Mouse (Mus musculus): ENCODE results near the gene Gpatch4. TPM values are rescaled to one million over a fixed set of nuclear protein-coding genes. Genes with fewer than 3 reads are reported as not detected.

Gpatch4 gene
- polyA plus RNA-seq, 1 experiment from 2014 or later: 23.9 TPM

DNA sequence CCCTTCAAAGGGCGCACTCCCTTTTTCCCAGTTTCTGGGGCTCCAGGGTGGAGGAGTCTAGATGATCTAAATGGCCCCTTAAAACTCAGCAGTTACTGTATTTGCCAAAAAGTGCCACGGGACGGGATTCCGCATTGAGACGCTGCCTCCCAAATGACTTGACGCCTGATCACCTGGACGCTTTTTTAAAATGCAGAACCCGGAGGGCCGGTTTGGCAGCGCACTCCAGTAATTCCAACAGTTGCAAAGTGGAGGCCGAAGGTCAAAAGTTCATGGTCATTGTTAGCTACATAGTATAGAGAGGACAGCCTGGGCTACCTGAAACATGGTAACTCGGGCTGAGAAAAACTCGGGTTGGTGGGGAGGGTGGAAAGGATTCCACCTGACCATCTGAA, 39.3 kb downstream of the Gpatch4 start:
- peaks cover 6% of the 10 kb centered on the region; the same call in 1 of the 2 replicates for H3K36me3 ChIP-seq (ENCODE audit: control insufficient read depth, insufficient read depth, low read length)
- peak overlapping the region; percentile 78 for H3K4me3 ChIP-seq (ENCODE audit: low read depth, low read length)
- peak overlapping the region; percentile 79 for H3K9ac ChIP-seq (ENCODE audit: low read depth, low read length)
- 3% methylated on average over 13 of the region's 13 CpGs for WGBS (ENCODE audit: insufficient replicate concordance)
- no peaks in the 10 kb centered on the region for H3K9me3 ChIP-seq (replicated peaks; ENCODE audit: control insufficient read depth, low read length)
- ATAC-seq (replicated peaks; ENCODE audit: insufficient number of reproducible peaks, low FRiP score, low TSS enrichment): no peak
- peaks cover 11% of the 10 kb centered on the region for H3K4me1 ChIP-seq (ENCODE audit: control insufficient read depth, insufficient read depth, low read length)
- H3K27me3 ChIP-seq (ENCODE audit: control insufficient read depth, insufficient read depth, low read length): peaks cover 3% of the 10 kb centered on the region; the same call in 1 of the 2 replicates
- H3K27ac ChIP-seq (ENCODE audit: low read depth, low read length): 0 out of 2 replicates have a peak overlapping the region, but pooled peaks have one; percentile 15
- H3K4me2 ChIP-seq: peak overlapping the region; percentile 72

DNA sequence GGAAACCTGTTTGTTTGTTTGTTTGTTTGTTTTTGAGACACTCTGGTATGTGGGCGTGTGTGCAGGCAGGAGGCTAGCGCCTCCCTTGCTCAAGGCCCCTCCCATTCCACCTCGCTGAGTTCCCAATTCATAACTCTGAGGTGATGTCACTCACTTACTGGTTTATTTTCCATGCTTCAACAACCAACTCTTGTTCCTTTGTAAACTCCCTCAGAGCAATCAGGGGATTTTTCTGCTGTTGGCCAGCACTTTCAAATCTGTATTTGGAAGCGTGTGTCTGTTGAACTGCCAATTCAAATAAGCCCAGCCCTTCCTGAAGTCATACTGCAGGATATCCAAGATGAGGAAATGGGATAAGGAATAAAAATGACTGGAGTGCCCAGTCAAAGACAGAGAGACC, 39.8 kb downstream of the Gpatch4 start:
- H3K27ac ChIP-seq (ENCODE audit: low read depth, low read length): peak overlapping the region; percentile 7; the same call in 1 of the 2 replicates
- H3K4me2 ChIP-seq: peak overlapping the region; percentile 72
- H3K4me3 ChIP-seq (ENCODE audit: low read depth, low read length): peak overlapping the region; percentile 78
- peaks cover 11% of the 10 kb centered on the region for H3K4me1 ChIP-seq (ENCODE audit: control insufficient read depth, insufficient read depth, low read length)
- H3K27me3 ChIP-seq (ENCODE audit: control insufficient read depth, insufficient read depth, low read length): peaks cover 3% of the 10 kb centered on the region; the same call in 1 of the 2 replicates
- peak overlapping the region; percentile 79 for H3K9ac ChIP-seq (ENCODE audit: low read depth, low read length)
- WGBS (ENCODE audit: insufficient replicate concordance): 11% methylated on average over 4 of the region's 4 CpGs
- no peaks in the 10 kb centered on the region for H3K9me3 ChIP-seq (replicated peaks; ENCODE audit: control insufficient read depth, low read length)
- peaks cover 6% of the 10 kb centered on the region; the same call in 1 of the 2 replicates for H3K36me3 ChIP-seq (ENCODE audit: control insufficient read depth, insufficient read depth, low read length)
- ATAC-seq (replicated peaks; ENCODE audit: insufficient number of reproducible peaks, low FRiP score, low TSS enrichment): no peak

DNA sequence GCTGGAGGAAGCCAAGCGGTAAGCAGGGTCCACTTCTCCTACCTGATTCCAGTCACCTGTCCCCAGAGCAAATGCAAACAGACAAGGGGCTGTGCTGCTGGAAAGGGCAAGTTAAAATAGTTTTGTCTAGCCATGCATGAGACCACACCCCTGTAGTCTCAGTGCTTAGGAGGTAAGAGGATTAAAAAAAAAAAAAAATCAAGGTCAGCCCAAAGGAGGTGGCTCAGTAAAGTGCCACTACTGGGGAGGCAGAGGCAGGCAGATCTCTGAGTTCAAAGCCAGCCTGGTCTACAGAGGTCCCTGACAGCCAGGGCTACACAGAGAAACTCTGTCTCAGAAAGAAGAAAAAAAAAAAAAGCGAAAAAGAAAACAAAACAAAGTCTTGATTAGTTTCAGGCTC, 41.1 kb downstream of the Gpatch4 start:
- Histone ChIP-seq H3K36me3 (ENCODE audit: control insufficient read depth, insufficient read depth, low read length) (peaks cover 6% of the 10 kb centered on the region; the same call in 1 of the 2 replicates), H3K4me2 (no peak overlapping the region), H3K27ac (ENCODE audit: low read depth, low read length) (no peak overlapping the region), H3K4me1 (ENCODE audit: control insufficient read depth, insufficient read depth, low read length) (peaks cover 11% of the 10 kb centered on the region), H3K9ac (ENCODE audit: low read depth, low read length) (no peak overlapping the region), H3K27me3 (ENCODE audit: control insufficient read depth, insufficient read depth, low read length) (no peaks in the 10 kb centered on the region), H3K9me3 (replicated peaks; ENCODE audit: control insufficient read depth, low read length) (no peaks in the 10 kb centered on the region), H3K4me3 (ENCODE audit: low read depth, low read length) (no peak overlapping the region)
- ATAC-seq (replicated peaks; ENCODE audit: insufficient number of reproducible peaks, low FRiP score, low TSS enrichment): no peak
- WGBS (ENCODE audit: insufficient replicate concordance): 83% methylated on average over 2 of the region's 2 CpGs

DNA sequence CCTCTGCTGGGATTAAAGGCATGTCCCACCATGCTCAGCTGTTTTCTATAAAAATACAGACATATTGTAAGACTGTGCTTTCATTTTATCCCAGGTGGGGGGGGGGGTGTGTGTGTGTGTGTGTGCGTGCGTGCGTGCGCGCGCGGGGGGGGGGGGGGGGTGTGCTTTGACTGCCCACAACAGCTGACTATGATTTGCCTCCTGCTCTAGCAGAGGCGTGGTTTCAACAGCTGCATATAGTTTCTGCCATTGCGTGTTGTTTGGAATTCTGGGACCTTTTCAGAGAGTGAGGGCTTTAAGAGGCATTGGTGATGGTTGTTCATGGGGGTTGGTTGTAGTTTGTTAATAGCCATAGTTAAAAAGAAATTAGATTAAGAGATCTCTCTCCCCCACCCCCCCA, 42.6 kb downstream of the Gpatch4 start:
- Histone ChIP-seq H3K4me3 (ENCODE audit: low read depth, low read length) (no peak overlapping the region), H3K36me3 (ENCODE audit: control insufficient read depth, insufficient read depth, low read length) (peaks cover 12% of the 10 kb centered on the region)
- 93% methylated on average over 4 of the region's 9 CpGs for WGBS (ENCODE audit: insufficient replicate concordance)

DNA sequence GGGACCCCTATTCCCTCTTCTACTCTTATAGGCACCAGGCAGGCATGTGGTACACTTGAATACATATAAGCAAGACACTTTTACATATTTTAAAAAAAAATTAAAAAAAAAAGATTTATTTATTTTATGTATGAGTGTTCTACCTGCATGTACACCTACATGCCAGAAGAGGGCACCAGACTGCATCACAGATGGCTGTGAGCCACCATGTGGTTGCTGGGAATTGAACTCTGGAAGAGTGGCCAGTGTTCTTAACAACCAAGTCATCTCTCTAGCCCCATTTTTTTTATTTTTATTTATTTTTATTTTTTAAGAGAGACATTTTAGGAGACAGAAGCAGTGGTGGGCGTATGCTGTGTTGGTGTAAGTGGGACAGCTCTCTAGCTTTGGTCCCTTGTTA, 44.8 kb downstream of the Gpatch4 start:
- H3K9ac ChIP-seq (ENCODE audit: low read depth, low read length): no peak overlapping the region
- H3K4me3 ChIP-seq (ENCODE audit: low read depth, low read length): no peak overlapping the region
- H3K36me3 ChIP-seq (ENCODE audit: control insufficient read depth, insufficient read depth, low read length): peaks cover 23% of the 10 kb centered on the region
- 88% methylated on average over 1 of the region's 1 CpGs for WGBS (ENCODE audit: insufficient replicate concordance)
- H3K4me1 ChIP-seq (ENCODE audit: control insufficient read depth, insufficient read depth, low read length): peaks cover 5% of the 10 kb centered on the region
- no peak overlapping the region for H3K27ac ChIP-seq (ENCODE audit: low read depth, low read length)
- H3K27me3 ChIP-seq (ENCODE audit: control insufficient read depth, insufficient read depth, low read length): no peaks in the 10 kb centered on the region
- no peak for ATAC-seq (replicated peaks; ENCODE audit: insufficient number of reproducible peaks, low FRiP score, low TSS enrichment)
- no peaks in the 10 kb centered on the region for H3K9me3 ChIP-seq (replicated peaks; ENCODE audit: control insufficient read depth, low read length)
- H3K4me2 ChIP-seq: no peak overlapping the region

More for the DNA sequence above, 42.6 kb downstream of the Gpatch4 start:
- no peaks in the 10 kb centered on the region for H3K27me3 ChIP-seq (ENCODE audit: control insufficient read depth, insufficient read depth, low read length)
- no peak for ATAC-seq (replicated peaks; ENCODE audit: insufficient number of reproducible peaks, low FRiP score, low TSS enrichment)
- H3K27ac ChIP-seq (ENCODE audit: low read depth, low read length): no peak overlapping the region
- H3K4me2 ChIP-seq: no peak overlapping the region
- H3K9ac ChIP-seq (ENCODE audit: low read depth, low read length): no peak overlapping the region
- peaks cover 11% of the 10 kb centered on the region for H3K4me1 ChIP-seq (ENCODE audit: control insufficient read depth, insufficient read depth, low read length)
- no peaks in the 10 kb centered on the region for H3K9me3 ChIP-seq (replicated peaks; ENCODE audit: control insufficient read depth, low read length)

DNA sequence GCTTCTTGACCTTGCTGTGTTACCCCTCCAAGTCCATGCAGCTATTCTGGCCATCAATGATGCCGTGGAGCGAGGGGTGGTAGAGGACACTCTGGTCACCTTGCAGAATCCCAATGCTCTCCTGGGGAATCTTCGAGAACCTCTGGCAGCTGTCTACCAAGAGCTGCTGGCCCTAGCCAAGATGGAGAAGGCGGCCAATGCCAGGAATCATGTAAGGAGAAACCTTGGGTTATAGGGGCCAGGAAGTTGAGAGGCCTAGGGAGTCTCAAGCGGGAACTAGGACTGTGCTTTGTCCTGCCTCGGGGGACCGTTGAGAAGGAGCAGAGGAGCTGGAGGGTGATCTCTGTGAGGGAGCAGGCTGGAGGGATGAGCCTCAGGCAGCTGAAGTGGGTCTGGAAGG, 47.2 kb downstream of the Gpatch4 start:
- peaks cover 35% of the 10 kb centered on the region for H3K36me3 ChIP-seq (ENCODE audit: control insufficient read depth, insufficient read depth, low read length)
- H3K27ac ChIP-seq (ENCODE audit: low read depth, low read length): no peak overlapping the region
- no peaks in the 10 kb centered on the region for H3K9me3 ChIP-seq (replicated peaks; ENCODE audit: control insufficient read depth, low read length)
- H3K4me1 ChIP-seq (ENCODE audit: control insufficient read depth, insufficient read depth, low read length): no peaks in the 10 kb centered on the region
- H3K9ac ChIP-seq (ENCODE audit: low read depth, low read length): no peak overlapping the region
- no peak overlapping the region for H3K4me2 ChIP-seq
- WGBS (ENCODE audit: insufficient replicate concordance): 84% methylated on average over 7 of the region's 7 CpGs
- H3K27me3 ChIP-seq (ENCODE audit: control insufficient read depth, insufficient read depth, low read length): no peaks in the 10 kb centered on the region
- ATAC-seq (replicated peaks; ENCODE audit: insufficient number of reproducible peaks, low FRiP score, low TSS enrichment): no peak
- H3K4me3 ChIP-seq (ENCODE audit: low read depth, low read length): no peak overlapping the region

DNA sequence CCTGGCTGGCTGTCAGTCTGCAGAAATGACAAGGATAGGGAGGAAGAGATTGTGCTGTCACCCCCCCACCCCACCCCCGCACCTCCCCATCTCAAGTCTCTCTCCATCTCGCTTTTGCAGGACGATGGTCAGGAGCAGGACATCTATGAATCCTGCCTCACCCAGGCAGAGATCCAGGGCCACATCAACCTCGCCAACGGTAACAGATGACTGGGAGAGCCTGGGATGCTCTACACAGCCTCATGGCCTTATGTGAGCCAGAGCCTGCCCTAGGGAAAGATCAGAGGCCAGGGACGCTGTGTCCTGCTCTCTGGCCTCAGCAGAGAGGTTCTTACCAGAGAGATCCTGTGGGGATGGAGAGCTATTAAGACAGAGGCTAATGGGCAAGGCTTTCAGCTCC, 47.7 kb downstream of the Gpatch4 start:
- 86% methylated on average over 6 of the region's 6 CpGs for WGBS (ENCODE audit: insufficient replicate concordance)

DNA sequence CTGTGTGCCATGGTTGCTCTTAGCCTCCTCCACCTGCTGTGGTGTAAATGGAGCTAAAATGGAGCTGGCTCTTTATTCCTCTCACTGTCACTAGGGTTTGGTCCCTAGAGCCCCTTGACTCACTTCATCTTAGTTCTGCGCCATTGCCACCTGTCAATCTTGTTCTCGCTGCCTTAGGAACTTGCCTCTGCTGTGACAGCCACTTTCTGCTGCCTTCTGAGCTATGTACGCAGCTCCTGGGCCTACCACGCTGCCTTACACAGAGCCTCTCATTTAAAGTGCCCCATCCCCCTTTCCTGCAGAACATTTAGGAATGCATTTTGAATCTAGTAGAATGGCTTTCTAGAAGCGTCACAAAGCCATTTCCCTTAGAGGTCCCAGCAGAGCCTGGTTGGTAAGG, 51.2 kb downstream of the Gpatch4 start:
- H3K4me3 ChIP-seq (ENCODE audit: low read depth, low read length): no peak overlapping the region
- H3K4me2 ChIP-seq: no peak overlapping the region
- no peaks in the 10 kb centered on the region for H3K27me3 ChIP-seq (ENCODE audit: control insufficient read depth, insufficient read depth, low read length)
- WGBS (ENCODE audit: insufficient replicate concordance): 69% methylated on average over 5 of the region's 5 CpGs
- no peak for ATAC-seq (replicated peaks; ENCODE audit: insufficient number of reproducible peaks, low FRiP score, low TSS enrichment)
- H3K36me3 ChIP-seq (ENCODE audit: control insufficient read depth, insufficient read depth, low read length): peaks cover 40% of the 10 kb centered on the region
- H3K9me3 ChIP-seq (replicated peaks; ENCODE audit: control insufficient read depth, low read length): no peaks in the 10 kb centered on the region
- no peak overlapping the region for H3K9ac ChIP-seq (ENCODE audit: low read depth, low read length)
- H3K4me1 ChIP-seq (ENCODE audit: control insufficient read depth, insufficient read depth, low read length): no peaks in the 10 kb centered on the region
- H3K27ac ChIP-seq (ENCODE audit: low read depth, low read length): no peak overlapping the region

More for the DNA sequence above, 47.7 kb downstream of the Gpatch4 start:
- no peak for ATAC-seq (replicated peaks; ENCODE audit: insufficient number of reproducible peaks, low FRiP score, low TSS enrichment)
- Histone ChIP-seq H3K4me2 (no peak overlapping the region), H3K4me1 (ENCODE audit: control insufficient read depth, insufficient read depth, low read length) (no peaks in the 10 kb centered on the region), H3K4me3 (ENCODE audit: low read depth, low read length) (no peak overlapping the region), H3K9me3 (replicated peaks; ENCODE audit: control insufficient read depth, low read length) (no peaks in the 10 kb centered on the region), H3K9ac (ENCODE audit: low read depth, low read length) (no peak overlapping the region), H3K36me3 (ENCODE audit: control insufficient read depth, insufficient read depth, low read length) (peaks cover 38% of the 10 kb centered on the region), H3K27me3 (ENCODE audit: control insufficient read depth, insufficient read depth, low read length) (no peaks in the 10 kb centered on the region), H3K27ac (ENCODE audit: low read depth, low read length) (no peak overlapping the region)

DNA sequence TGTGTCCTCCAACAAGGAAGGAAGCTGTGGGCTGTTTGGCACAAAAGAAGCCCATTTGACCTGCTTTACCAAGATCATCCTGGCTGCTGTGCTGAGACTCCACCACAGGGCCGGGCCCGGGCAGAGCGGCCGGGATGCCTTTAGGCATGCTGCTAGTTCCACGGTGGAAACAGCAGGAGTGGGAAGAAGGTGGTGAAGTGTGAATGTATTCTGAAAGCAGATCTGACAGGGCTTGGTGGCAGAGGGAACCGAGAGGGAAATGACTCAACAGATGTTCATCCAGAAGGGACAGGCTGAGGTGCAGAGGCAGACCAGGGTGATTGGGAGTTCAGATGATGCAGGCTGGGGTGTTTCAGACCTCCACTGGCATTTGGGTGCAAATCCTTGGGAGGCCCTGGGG, 54.8 kb downstream of the Gpatch4 start:
- no peaks in the 10 kb centered on the region for H3K4me1 ChIP-seq (ENCODE audit: control insufficient read depth, insufficient read depth, low read length)
- H3K9me3 ChIP-seq (replicated peaks; ENCODE audit: control insufficient read depth, low read length): no peaks in the 10 kb centered on the region
- no peaks in the 10 kb centered on the region for H3K27me3 ChIP-seq (ENCODE audit: control insufficient read depth, insufficient read depth, low read length)
- no peak overlapping the region for H3K4me2 ChIP-seq
- no peak overlapping the region for H3K27ac ChIP-seq (ENCODE audit: low read depth, low read length)
- no peak overlapping the region for H3K9ac ChIP-seq (ENCODE audit: low read depth, low read length)
- no peak for ATAC-seq (replicated peaks; ENCODE audit: insufficient number of reproducible peaks, low FRiP score, low TSS enrichment)
- peaks cover 34% of the 10 kb centered on the region for H3K36me3 ChIP-seq (ENCODE audit: control insufficient read depth, insufficient read depth, low read length)
- WGBS (ENCODE audit: insufficient replicate concordance): 67% methylated on average over 6 of the region's 6 CpGs
- no peak overlapping the region for H3K4me3 ChIP-seq (ENCODE audit: low read depth, low read length)

All from heart, embryonic 11.5 days (tissue).